Mouse (Mus musculus) stomach, postnatal 0 days (tissue): ENCODE measurements around the gene Pyroxd2.
"Not testable (repeated sequence)": the region's sequence is repeated elsewhere in the genome, so short reads cannot be mapped to it uniquely, and the experiment has no call there.

ENCODE experiments used
- CTCF ChIP-seq: IDR thresholded peaks from 2 replicates; pipeline ENCODE4 v1.5.1; 2016; ENCODE audit warnings: antibody characterized with exemption, low read depth, mild to moderate bottlenecking, moderate library complexity
- EP300 ChIP-seq: optimal IDR thresholded peaks from 2 replicates; pipeline ENCODE3; 2016; ENCODE audit warnings: antibody characterized with exemption

DNA sequence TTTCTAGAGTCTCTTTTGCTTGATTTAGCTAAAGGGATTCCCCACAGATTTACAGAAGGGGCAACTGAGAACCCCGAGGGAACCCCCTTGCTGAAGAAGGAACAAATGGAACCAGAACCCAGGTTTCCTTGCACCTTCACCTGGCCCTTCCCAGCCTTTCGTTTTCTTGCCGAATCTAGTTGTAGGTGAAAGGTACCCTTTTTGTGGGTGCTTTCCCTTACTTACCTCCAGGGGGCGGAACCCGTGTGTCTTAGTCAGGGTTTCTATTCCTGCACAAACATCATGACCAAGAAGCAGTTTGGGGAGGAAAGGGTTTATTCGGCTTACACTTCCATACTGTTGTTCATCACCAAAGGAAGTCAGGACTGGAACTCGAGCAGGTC is 27.6 kb upstream of the Pyroxd2 start:
- TF ChIP-seq EP300: not testable (repeated sequence)
- peak; percentile 25; the same call in 1 of the 2 replicates for TF ChIP-seq CTCF
